Mouse (Mus musculus): ENCODE data around the gene Ammecr1. TPM values are rescaled to one million over a fixed set of nuclear protein-coding genes. Genes with fewer than 3 reads are reported as not detected.

Ammecr1 gene
- total RNA-seq (2017), result 18.7 and 24.7 TPM in 2 replicates

DNA sequence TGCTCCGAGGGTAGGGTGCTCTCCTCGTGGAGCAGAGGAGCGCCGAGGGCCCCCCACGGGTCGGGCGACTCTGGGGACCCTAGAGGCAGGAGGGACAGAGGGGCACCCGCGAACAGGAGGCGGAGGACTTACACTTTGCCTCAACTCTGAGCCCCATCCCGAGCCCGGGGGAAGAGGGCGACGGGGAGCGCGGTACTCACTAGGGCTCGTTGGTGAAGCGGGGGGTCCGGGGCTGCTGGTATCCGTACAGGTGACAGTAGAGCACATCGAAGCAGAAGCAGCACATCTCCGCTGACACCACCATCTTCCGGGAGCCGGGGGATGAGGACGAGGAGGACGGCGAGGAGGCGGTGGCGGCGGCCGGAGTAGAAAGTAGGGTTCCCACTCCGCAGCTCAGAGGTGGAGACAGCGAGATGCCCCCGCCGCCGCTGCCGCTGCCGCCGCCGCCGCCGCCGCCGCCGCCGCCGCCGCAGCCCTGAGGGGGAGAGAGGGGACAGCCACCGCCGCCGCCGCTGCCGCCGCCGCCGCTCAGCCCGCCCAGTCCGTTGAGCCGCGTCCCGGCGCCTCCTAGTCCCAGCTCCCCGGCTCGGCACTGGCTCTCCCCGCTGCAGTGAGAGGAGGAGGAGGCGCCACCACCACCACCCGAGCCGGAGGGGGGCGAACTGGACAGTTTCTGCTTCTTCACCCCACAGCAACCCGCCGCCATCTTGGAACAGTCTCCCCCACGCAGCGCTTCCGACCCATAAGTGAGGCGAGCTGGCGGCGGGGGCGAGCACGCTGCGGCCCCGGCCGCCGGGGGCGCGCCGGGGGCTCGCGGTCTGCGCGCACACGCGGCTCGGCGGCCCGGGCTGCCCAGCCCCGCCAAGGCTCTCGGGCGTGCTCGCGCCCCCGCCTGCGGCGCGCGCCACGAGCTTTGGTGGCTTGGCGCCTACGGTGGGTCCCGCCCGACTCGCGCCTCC lies at the start of gene Ammecr1:
Gene Ammecr1, minus strand, starts transcription at position 721 of the 959 bp plus-strand sequence.
- ATAC-seq (replicated peaks; ENCODE audit: low read depth, poor library complexity, severe bottlenecking), result peak; percentile 93

DNA sequence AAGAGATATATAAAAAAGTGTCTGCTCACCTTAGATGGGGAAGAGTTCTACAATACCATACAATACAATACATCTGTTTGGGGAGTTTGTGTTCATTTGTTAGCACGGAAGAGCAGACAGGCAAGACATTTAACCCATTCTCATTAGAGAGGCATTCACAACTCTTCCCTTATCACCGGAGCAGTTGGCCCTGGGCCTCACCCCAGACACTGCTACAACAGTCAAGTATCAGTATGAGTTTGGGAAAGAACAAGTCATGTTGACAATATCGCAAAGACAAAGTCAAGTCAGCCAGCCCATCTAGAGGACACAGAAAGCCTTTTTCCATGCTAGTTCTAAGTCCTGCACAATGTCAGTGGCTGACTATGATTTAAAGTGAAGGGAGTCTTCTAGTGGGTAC lies 47.6 kb upstream of the Ammecr1 start:
- ATAC-seq (replicated peaks; ENCODE audit: low read depth, poor library complexity, severe bottlenecking), result no peak

GRCm38 (mm10) chrX:143012334-143012733 lies 45.8 kb upstream of the Ammecr1 start:
- ATAC-seq (replicated peaks; ENCODE audit: low read depth, poor library complexity, severe bottlenecking), result no peak

DNA sequence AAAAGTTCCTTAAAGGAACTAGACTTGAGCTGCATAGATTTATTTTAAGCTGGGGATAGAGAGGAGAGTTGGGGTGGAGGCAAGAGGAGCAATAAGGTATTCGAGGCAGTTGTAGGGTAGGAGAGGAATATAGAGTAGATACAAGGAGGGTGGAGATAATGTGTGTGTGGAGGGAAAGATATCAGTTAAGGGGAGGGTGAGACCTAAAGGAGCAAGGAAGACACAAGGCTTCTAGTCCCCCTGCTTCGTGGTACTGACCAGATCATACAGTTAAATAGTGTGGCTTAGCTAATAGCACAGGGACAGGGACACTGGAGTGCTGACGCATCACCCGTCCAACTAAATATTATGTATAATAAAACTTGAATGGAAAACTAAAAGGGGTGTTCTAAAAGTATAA lies 45.3 kb upstream of the Ammecr1 start:
- peak; percentile 52; the same call in 1 of the 2 replicates for ATAC-seq (replicated peaks; ENCODE audit: low read depth, poor library complexity, severe bottlenecking)

DNA sequence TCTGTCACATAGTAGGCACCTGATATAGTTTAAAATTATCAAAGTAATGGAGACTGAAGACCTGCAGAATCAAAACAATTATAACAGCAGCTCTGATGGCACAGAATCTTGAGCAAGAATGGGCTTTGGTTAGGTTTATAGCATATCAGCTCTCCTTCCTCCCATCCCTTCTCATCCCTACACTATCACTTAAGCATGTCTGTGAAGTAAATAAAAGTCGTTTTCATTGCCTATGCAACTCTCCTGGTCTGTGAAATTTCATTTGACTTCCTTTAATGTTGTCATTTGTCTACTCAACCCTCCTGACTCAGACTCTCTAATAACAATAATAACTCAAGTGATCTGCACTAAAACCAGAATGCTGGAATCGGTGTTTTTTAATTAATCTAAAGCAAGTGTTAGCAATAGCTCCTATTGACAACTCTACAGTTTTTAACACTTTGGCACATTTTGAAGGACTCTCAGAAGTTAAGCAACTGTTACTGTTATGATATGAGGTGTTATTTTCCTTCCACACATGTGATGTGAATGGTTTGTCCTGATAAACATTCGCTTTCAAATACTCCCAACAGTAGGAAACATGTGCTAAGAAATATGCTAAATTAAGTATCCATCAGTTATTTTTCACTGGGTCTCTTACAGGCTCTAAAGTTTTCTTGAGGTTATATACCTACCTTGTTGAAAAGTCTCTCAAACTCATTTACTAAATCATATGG lies 37.8 kb upstream of the Ammecr1 start:
- ATAC-seq (replicated peaks; ENCODE audit: low read depth, poor library complexity, severe bottlenecking), result no peak

- ATAC-seq (replicated peaks; ENCODE audit: low read depth, poor library complexity, severe bottlenecking), result no peak
Measured at GRCm38 (mm10) chrX:142997214-142997613, 30.7 kb upstream of the Ammecr1 start.

DNA sequence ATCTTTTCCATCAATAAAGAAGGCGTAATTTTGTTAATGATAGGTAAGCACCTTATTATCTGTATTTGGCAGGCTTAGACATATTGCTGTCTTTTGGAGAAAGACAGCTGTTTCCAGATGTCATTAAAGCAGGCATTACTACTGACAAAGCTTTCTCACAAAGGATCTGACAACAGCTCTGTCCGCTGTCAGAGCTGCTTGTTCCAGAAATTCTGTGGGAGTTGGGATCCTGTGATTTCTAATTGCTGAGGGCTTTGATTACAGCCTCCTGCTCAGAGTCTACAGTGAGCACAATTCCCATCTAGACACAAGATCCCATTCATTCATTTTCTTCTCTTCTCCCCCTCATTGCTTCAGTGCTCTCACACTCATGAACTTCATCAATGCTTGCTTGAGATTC lies 28.0 kb upstream of the Ammecr1 start:
- ATAC-seq (replicated peaks; ENCODE audit: low read depth, poor library complexity, severe bottlenecking), result no peak

GRCm38 (mm10) chrX:142984170-142984569 lies 17.6 kb upstream of the Ammecr1 start:
- ATAC-seq (replicated peaks; ENCODE audit: low read depth, poor library complexity, severe bottlenecking), result peak; percentile 50

- no peak for ATAC-seq (replicated peaks; ENCODE audit: low read depth, poor library complexity, severe bottlenecking)
Measured at GRCm38 (mm10) chrX:142983638-142984037, 17.1 kb upstream of the Ammecr1 start.

DNA sequence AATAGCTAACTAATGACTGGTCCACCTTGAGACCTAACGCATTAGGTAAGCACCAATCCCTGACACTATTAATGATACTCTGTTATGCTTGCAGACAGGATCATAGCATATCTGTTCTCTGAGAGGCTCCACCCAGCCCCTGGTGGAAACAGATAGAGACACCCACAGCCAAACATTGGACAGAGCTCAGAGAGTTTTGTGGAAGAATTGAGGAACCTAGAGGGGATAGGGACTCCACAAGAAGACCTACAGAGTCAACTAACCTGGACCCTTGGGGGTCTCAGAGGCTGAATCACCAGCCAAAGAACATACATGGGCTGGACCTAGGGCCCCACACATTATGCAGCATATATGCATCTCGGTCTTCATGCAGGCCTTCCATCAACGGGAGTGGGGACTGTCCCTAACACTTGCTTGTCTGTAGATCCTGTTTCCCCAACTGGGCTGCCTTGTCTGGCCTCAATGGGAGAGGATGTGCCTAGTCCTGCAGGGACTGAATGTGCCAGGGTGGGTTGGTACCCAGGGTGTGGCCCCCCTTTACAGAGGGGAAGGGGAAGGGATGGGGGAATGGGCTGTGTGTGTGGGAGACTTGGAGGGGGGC lies 15.1 kb upstream of the Ammecr1 start:
- ATAC-seq (replicated peaks; ENCODE audit: low read depth, poor library complexity, severe bottlenecking), result no peak; the same call in 1 of the 2 replicates

DNA sequence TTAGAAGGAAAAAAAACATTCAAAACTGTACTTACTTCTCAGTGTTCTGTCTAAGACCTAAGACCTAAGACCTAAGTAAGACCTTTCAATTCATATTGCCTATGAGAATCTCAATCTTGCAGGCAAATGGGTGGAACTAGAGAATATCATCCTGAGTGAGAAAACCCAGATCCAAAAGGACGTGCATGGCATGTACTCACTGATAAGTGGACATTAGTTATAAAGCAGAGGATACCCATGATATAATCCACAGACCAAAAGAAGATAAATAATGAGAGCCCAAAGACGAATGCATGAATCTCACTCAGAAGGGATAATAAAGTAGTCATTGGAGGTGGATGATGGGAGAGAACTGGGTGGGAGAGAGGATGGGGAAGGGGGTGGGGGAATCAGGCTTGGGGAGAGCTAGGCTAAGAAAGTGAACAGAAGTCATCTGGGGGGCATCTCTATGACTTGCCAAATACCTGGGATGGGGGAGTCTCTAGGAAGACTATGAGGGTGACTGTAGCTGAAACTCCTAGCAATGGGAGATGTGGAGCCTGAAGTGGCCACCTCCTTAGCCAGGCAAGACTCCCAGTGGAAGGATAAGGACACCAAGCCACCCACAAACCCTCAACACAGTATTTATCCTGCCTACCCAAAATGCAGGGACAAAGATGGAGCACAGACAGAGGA lies 14.5 kb upstream of the Ammecr1 start:
- no peak for ATAC-seq (replicated peaks; ENCODE audit: low read depth, poor library complexity, severe bottlenecking)

DNA sequence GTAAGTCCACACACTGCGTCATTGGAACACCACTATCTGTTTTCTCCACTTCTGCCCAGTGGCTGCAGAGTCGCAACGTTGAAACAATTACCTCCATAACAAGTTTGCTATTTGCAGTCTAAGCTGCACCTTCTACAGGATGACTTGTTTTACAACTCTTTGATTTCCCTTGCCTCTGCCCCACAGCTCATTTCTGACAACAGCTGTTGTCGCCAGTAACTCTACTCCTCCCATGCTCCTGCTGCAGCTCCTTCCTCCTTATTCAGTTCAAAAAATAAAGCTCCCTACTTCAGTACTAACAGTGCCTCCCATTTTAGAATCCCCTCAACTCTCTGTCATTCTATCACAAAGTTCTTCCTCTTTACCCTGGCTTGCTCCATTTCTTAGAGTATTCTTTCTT lies 12.7 kb upstream of the Ammecr1 start:
- no peak for ATAC-seq (replicated peaks; ENCODE audit: low read depth, poor library complexity, severe bottlenecking)

DNA sequence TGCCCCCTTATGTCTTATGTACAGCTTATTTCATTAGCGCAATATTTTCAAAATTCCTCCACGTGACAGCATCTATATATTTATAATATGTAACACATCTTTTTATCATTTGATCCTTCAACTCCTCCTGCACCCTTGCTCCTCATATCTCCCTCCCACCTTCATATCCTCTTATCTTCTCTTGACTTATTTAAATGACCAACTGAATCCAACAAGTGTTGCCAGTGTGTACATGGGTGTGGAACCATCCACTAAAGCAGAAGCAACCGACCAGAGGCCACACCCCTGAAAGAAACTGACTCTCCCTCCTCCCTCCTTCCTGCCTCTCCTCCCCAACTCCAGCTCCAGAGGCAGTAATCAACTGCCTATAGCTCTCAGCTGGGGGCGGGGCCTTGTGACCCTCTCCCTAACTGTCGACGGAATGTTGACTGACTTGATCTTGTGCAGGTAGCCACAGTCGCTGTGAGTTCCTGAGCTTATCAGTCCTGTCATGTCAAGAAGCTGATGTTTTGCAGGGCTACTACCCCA lies 6.0 kb upstream of the Ammecr1 start:
- peak; percentile 86 for ATAC-seq (replicated peaks; ENCODE audit: low read depth, poor library complexity, severe bottlenecking)

DNA sequence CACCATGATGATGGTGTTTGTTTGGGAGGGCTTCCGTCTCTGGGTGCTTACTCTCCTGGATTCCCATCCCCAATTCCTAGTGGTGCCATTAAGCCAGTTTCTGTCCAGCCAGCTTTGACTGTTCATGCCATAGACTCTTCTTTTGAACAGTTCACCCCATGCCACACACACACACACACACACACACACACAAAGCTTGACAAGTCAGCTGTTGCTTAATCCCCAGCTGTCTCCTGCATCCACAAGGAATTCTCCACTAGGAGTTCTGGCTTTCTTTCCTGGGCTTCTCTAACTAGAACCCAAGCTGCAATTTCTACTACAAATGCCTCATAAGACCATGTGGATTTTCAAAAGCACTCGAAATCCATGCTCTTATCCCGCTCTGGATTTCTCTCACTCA lies 5.2 kb upstream of the Ammecr1 start:
- ATAC-seq (replicated peaks; ENCODE audit: low read depth, poor library complexity, severe bottlenecking), result no peak

- no peak for ATAC-seq (replicated peaks; ENCODE audit: low read depth, poor library complexity, severe bottlenecking)
Measured at GRCm38 (mm10) chrX:142967067-142967466, 539 bp upstream of the Ammecr1 start.

DNA sequence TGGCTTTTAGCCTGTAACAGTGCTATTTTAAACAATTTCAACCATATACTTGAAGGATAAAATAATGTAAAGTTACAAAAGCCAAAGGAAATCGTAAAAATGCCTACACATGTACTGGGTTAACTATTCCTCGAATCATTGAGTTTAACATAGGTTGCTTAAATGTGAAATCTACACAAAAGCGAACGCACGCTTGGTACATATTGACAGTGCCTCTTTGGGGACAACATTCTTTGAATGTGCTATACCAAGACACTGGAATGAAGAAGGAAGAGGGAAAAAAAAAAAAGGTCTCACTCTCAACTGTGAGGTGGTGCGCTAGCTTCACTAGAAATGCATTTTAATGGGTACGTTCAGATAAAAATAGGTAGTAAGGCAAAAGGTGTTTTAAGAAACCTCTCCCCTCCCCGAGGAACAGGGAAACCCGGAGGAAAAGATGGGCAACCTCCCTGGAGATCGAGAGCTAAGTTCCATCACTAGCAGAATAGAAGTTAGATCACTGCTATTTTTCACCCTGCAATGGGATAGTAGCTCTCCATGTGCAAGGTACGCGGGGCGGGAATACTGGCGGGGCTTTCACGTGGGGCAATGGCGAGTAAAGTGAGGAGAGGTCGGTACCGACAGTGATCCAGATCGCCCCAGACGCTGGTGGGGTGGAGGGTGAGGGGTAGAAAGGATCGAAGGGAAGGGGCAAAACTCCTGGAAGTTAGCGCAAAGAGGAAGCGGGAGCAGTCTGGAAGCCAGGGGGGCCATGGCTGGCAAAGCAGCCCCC lies 1.1 kb downstream of the Ammecr1 start:
- no peak; the same call in 1 of the 2 replicates for ATAC-seq (replicated peaks; ENCODE audit: low read depth, poor library complexity, severe bottlenecking)

- no peak for ATAC-seq (replicated peaks; ENCODE audit: low read depth, poor library complexity, severe bottlenecking)
Measured at GRCm38 (mm10) chrX:142960434-142960833, 6.1 kb downstream of the Ammecr1 start.

DNA sequence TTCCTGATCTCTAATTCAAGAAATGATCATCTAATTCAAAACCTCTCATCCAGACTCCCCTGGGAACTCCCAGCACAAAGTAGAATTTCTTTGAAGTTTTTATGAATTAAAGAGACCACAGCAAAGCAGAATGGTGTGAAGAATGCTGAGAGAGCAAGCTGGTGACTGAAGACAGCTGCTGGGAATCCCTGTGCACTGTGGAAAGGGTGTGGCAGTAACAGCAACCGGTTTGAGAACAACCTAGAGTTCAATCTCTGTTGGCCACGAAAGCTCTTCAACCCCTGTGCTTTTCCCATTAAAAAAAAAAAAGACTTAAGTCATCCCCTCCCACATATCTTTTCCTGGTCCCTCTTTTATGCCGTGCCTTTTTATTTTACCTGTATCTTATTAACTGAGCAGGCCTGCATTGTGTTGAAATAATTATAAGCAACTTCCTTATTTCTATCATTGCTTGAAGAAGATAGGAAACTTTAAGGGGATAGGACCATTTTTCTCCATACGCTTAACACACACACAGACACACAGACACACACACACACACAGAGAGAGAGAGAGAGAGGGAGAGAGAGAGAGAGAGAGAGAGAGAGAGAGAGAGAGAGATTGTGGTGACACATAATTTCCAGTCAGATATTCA lies 6.7 kb downstream of the Ammecr1 start:
- ATAC-seq (replicated peaks; ENCODE audit: low read depth, poor library complexity, severe bottlenecking), result no peak

GRCm38 (mm10) chrX:142928430-142928829 lies 38.1 kb downstream of the Ammecr1 start:
- ATAC-seq (replicated peaks; ENCODE audit: low read depth, poor library complexity, severe bottlenecking), result no peak

All from common myeloid progenitor, adult 5-6 weeks (primary cell).